Mouse (Mus musculus) neural tube, postnatal 0 days (tissue): ENCODE results near the gene Tmem198b. TPM values are rescaled to one million over a fixed set of nuclear protein-coding genes. Genes with fewer than 3 reads are reported as not detected.

ENCODE experiments used
- polyA plus RNA-seq: library from polyadenylated mRNA; unstranded; fragments of >200 nt; fragmentation: Nextera tagmentation; extraction: Ambion mirVana; gene quantifications from 2 replicates; pipeline ENCODE4 v1.2.1, GENCODE M21; 2015

Gene Tmem198b
- 17.7 TPM in 2 replicates for polyA plus RNA-seq

GRCm38 (mm10) chr10:128804271-128805091 is at the start of gene Tmem198b:
Gene Tmem198b, minus strand, starts transcription at chr10:128804370.

GRCm38 (mm10) chr10:128821358-128822056 is 17.3 kb upstream of the Tmem198b start, which contains the start of gene Ormdl2:
Gene Ormdl2, minus strand, starts transcription at chr10:128821645.

GRCm38 (mm10) chr10:128817033-128817432 is 12.9 kb upstream of the Tmem198b start, which contains the start of gene Sarnp:
Gene Sarnp, plus strand, starts transcription at chr10:128817333.

GRCm38 (mm10) chr10:128803771-128804270 is 349 bp downstream of the Tmem198b start, which contains the start of gene Dnajc14:
Gene Dnajc14, plus strand, starts transcription at chr10:128804062.

GRCm38 (mm10) chr10:128790398-128791124 is 13.6 kb downstream of the Tmem198b start, which contains the start of gene Mmp19:
Gene Mmp19, plus strand, starts transcription at chr10:128790910.

Other genes starting within 250 kb of the Tmem198b start
- 97.4 and 109 TPM in 2 replicates for gene Pa2g4, start 238.4 kb downstream of the Tmem198b start, polyA plus RNA-seq
- gene Erbb3, start 214.7 kb downstream of the Tmem198b start, polyA plus RNA-seq: 2.8 and 3.5 TPM in 2 replicates
- gene Rps26, start 177.6 kb downstream of the Tmem198b start, polyA plus RNA-seq: 392 and 465 TPM in 2 replicates
- gene Ikzf4, start 158.4 kb downstream of the Tmem198b start, polyA plus RNA-seq: 9.8 and 13.8 TPM in 2 replicates
- 14.1 and 17.0 TPM in 2 replicates for gene Suox, start 130.3 kb downstream of the Tmem198b start, polyA plus RNA-seq
- 92.5 and 96.1 TPM in 2 replicates for gene Rab5b, start 108.1 kb downstream of the Tmem198b start, polyA plus RNA-seq
- gene Pmel, start 100.2 kb downstream of the Tmem198b start, polyA plus RNA-seq: 1.3 and 1.7 TPM in 2 replicates
- gene Cdk2, start 99.3 kb downstream of the Tmem198b start, polyA plus RNA-seq: 11.6 and 12.0 TPM in 2 replicates
- gene Dgka, start 59.5 kb downstream of the Tmem198b start, polyA plus RNA-seq: 5.9 and 6.3 TPM in 2 replicates
- gene Pym1, start 56.5 kb downstream of the Tmem198b start, polyA plus RNA-seq: 42.0 and 51.6 TPM in 2 replicates
- gene Mmp19, start 13.5 kb downstream of the Tmem198b start, polyA plus RNA-seq: 0.54 and 0.62 TPM in 2 replicates
- gene Dnajc14, start 308 bp downstream of the Tmem198b start, polyA plus RNA-seq: 36.2 and 37.3 TPM in 2 replicates
- 109 and 119 TPM in 2 replicates for gene Sarnp, start 13.0 kb upstream of the Tmem198b start, polyA plus RNA-seq
- gene Ormdl2, start 17.3 kb upstream of the Tmem198b start, polyA plus RNA-seq: 21.4 and 21.5 TPM in 2 replicates
- 8.7 and 9.4 TPM in 2 replicates for gene Gdf11, start 87.3 kb upstream of the Tmem198b start, polyA plus RNA-seq
- 386 and 425 TPM in 2 replicates for gene Cd63, start 96.6 kb upstream of the Tmem198b start, polyA plus RNA-seq
- gene Rdh5, start 118.5 kb upstream of the Tmem198b start, polyA plus RNA-seq: 26.8 and 27.5 TPM in 2 replicates
- gene Bloc1s1, start 119.7 kb upstream of the Tmem198b start, polyA plus RNA-seq: 278 and 288 TPM in 2 replicates
- 13.5 and 15.0 TPM in 2 replicates for gene Itga7, start 129.4 kb upstream of the Tmem198b start, polyA plus RNA-seq
- not detected in 2 replicates for gene Mettl7b, start 156.6 kb upstream of the Tmem198b start, polyA plus RNA-seq
- gene Olfr9, start 185.1 kb upstream of the Tmem198b start, polyA plus RNA-seq: not detected in 2 replicates
- not detected in 2 replicates for gene Olfr763, start 206.4 kb upstream of the Tmem198b start, polyA plus RNA-seq
- not detected in 2 replicates for gene Olfr764-ps1, start 235.5 kb upstream of the Tmem198b start, polyA plus RNA-seq
- not detected in 2 replicates for gene Olfr765, start 245.6 kb upstream of the Tmem198b start, polyA plus RNA-seq